Mouse (Mus musculus) lung, embryonic 15.5 days (tissue): ENCODE results near the gene Shc3. TPM values are rescaled to one million over a fixed set of nuclear protein-coding genes. Genes with fewer than 3 reads are reported as not detected.

Experiments
- ATAC-seq: fragments of 200-750 bp; cut with Nextera tagmentation; 2 replicates; pipeline ENCODE4 v1.8.0; 2017; ENCODE audit warnings: moderate number of reproducible peaks, borderline replicate concordance; ENCODE audit not compliant: low FRiP score, low TSS enrichment; ENCODE audit errors: extremely low read depth
- H3K27ac ChIP-seq: fragments of 300-500 bp; sonication (generic); 2 replicates; pipeline ENCODE4 v1.5.1; 2015; ENCODE audit warnings: moderate library complexity, mild to moderate bottlenecking, inconsistent platforms
- H3K27me3 ChIP-seq: fragments of 300-500 bp; sonication (generic); 2 replicates; pipeline ENCODE4 v1.6.1; 2015; ENCODE audit warnings: inconsistent platforms
- H3K36me3 ChIP-seq: fragments of 300-500 bp; sonication (generic); 2 replicates; pipeline ENCODE4 v1.6.1; 2015; ENCODE audit warnings: inconsistent platforms
- H3K4me1 ChIP-seq: fragments of 300-500 bp; sonication (generic); 2 replicates; pipeline ENCODE4 v1.6.1; 2015; ENCODE audit warnings: inconsistent platforms
- H3K4me2 ChIP-seq: fragments of 300-500 bp; sonication (generic); 2 replicates; pipeline ENCODE4 v1.6.1; 2015; ENCODE audit warnings: inconsistent platforms, mild to moderate bottlenecking, moderate library complexity
- H3K4me3 ChIP-seq: fragments of 300-500 bp; sonication (generic); 2 replicates; pipeline ENCODE4 v1.5.1; 2015; ENCODE audit warnings: mild to moderate bottlenecking, inconsistent platforms
- H3K9ac ChIP-seq: fragments of 300-500 bp; sonication (generic); 2 replicates; pipeline ENCODE4 v1.6.1; 2015; ENCODE audit warnings: inconsistent platforms
- H3K9me3 ChIP-seq: fragments of 300-500 bp; sonication (generic); 2 replicates; pipeline ENCODE4 v1.6.1; 2016; ENCODE audit warnings: inconsistent platforms
- WGBS: fragments of 180-500 bp; shearing (Covaris S2); methylation state at CpG from one replicate; pipeline ENCODE4 v1.1.7; 2015; 5-methylcytosine and 5-hydroxymethylcytosine counted together
- polyA plus RNA-seq: library from polyadenylated mRNA; unstranded; fragments of >200 nt; fragmentation: Nextera tagmentation; extraction: Ambion mirVana; gene quantifications from 2 replicates; pipeline ENCODE4 v1.2.1, GENCODE M21; 2015

Gene Shc3
- polyA plus RNA-seq = 0.16 and 0.25 TPM in 2 replicates

- no peak within 1 kb of the TSS for H3K27ac ChIP-seq
- no peak within 1 kb of the TSS for H3K9ac ChIP-seq
- peaks cover 32% of the 10 kb centered on the region for H3K4me1 ChIP-seq
- no peaks in the 10 kb centered on the region for H3K36me3 ChIP-seq
- no peaks in the 10 kb centered on the region for H3K9me3 ChIP-seq
- peak within 1 kb of the TSS; percentile 82 for H3K4me2 ChIP-seq
- ATAC-seq = peak; percentile 83; the same call in 1 of the 2 replicates
- H3K4me3 ChIP-seq = peak within 1 kb of the TSS; percentile 40
- H3K27me3 ChIP-seq = peaks cover 72% of the 10 kb centered on the region
- 1% methylated on average over 36 of the region's 36 CpGs for WGBS
These were observed at the start of gene Shc3 for GRCm38 (mm10) chr13:51568911-51569684. Shc3 (minus strand) TSS chr13:51569419.

- no peaks in the 10 kb centered on the region for H3K27me3 ChIP-seq
- H3K9me3 ChIP-seq = no peaks in the 10 kb centered on the region
- H3K36me3 ChIP-seq = no peaks in the 10 kb centered on the region
- H3K27ac ChIP-seq = no peak overlapping the region
- no peak overlapping the region for H3K4me3 ChIP-seq
- no peak overlapping the region for H3K9ac ChIP-seq
- no peak overlapping the region for H3K4me2 ChIP-seq
- 29% methylated on average over 9 of the region's 9 CpGs for WGBS
- no peak for ATAC-seq
- peaks cover 16% of the 10 kb centered on the region; the same call in 1 of the 2 replicates for H3K4me1 ChIP-seq
These were observed 49.4 kb upstream of the Shc3 start for GRCm38 (mm10) chr13:51618602-51619001.

- H3K27me3 ChIP-seq = no peaks in the 10 kb centered on the region
- H3K4me2 ChIP-seq = peak overlapping the region; percentile 9; the same call in 1 of the 2 replicates
- WGBS = 19% methylated on average over 6 of the region's 6 CpGs
- no peak overlapping the region for H3K27ac ChIP-seq
- ATAC-seq = peak; percentile 64; the same call in 1 of the 2 replicates
- no peak overlapping the region for H3K4me3 ChIP-seq
- peaks cover 16% of the 10 kb centered on the region; the same call in 1 of the 2 replicates for H3K4me1 ChIP-seq
- H3K36me3 ChIP-seq = no peaks in the 10 kb centered on the region
- no peaks in the 10 kb centered on the region for H3K9me3 ChIP-seq
- H3K9ac ChIP-seq = no peak overlapping the region
These were observed 48.6 kb upstream of the Shc3 start for GRCm38 (mm10) chr13:51617861-51618260.

- no peak for ATAC-seq
These were observed 48.1 kb upstream of the Shc3 start for GRCm38 (mm10) chr13:51617306-51617705.

GRCm38 (mm10) chr13:51616417-51617044 lies 47.3 kb upstream of the Shc3 start:
- H3K4me2 ChIP-seq = no peak overlapping the region
- H3K9me3 ChIP-seq = no peaks in the 10 kb centered on the region
- no peak overlapping the region for H3K9ac ChIP-seq
- H3K36me3 ChIP-seq = no peaks in the 10 kb centered on the region
- no peak overlapping the region for H3K4me3 ChIP-seq
- no peak for ATAC-seq
- H3K27me3 ChIP-seq = no peaks in the 10 kb centered on the region
- H3K27ac ChIP-seq = no peak overlapping the region
- 20% methylated on average over 12 of the region's 12 CpGs for WGBS
- H3K4me1 ChIP-seq = peaks cover 16% of the 10 kb centered on the region; the same call in 1 of the 2 replicates

More at GRCm38 (mm10) chr13:51617306-51617705, 48.1 kb upstream of the Shc3 start:
- Histone ChIP-seq H3K9ac (no peak overlapping the region), H3K4me1 (peaks cover 16% of the 10 kb centered on the region; the same call in 1 of the 2 replicates), H3K4me3 (no peak overlapping the region), H3K36me3 (no peaks in the 10 kb centered on the region), H3K9me3 (no peaks in the 10 kb centered on the region), H3K4me2 (no peak overlapping the region), H3K27me3 (no peaks in the 10 kb centered on the region), H3K27ac (no peak overlapping the region)
- 37% methylated on average over 1 of the region's 1 CpGs for WGBS

- Histone ChIP-seq H3K27me3 (no peaks in the 10 kb centered on the region), H3K4me1 (peaks cover 21% of the 10 kb centered on the region), H3K4me3 (no peak overlapping the region), H3K4me2 (no peak overlapping the region), H3K27ac (no peak overlapping the region), H3K9me3 (no peaks in the 10 kb centered on the region), H3K9ac (no peak overlapping the region), H3K36me3 (no peaks in the 10 kb centered on the region)
- ATAC-seq = no peak
- 57% methylated on average over 10 of the region's 10 CpGs for WGBS
These were observed 46.6 kb upstream of the Shc3 start for GRCm38 (mm10) chr13:51615815-51616214.

GRCm38 (mm10) chr13:51611500-51611899 lies 42.3 kb upstream of the Shc3 start:
- peaks cover 17% of the 10 kb centered on the region for H3K4me1 ChIP-seq
- no peak overlapping the region for H3K4me3 ChIP-seq
- no peaks in the 10 kb centered on the region for H3K9me3 ChIP-seq
- WGBS = 35% methylated on average over 5 of the region's 5 CpGs
- no peaks in the 10 kb centered on the region for H3K27me3 ChIP-seq
- no peaks in the 10 kb centered on the region for H3K36me3 ChIP-seq
- H3K27ac ChIP-seq = 0 out of 2 replicates have a peak overlapping the region, but pooled peaks have one; percentile 47
- no peak for ATAC-seq
- peak overlapping the region; percentile 29 for H3K4me2 ChIP-seq
- no peak overlapping the region for H3K9ac ChIP-seq

- H3K4me1 ChIP-seq = peaks cover 12% of the 10 kb centered on the region
- no peaks in the 10 kb centered on the region for H3K36me3 ChIP-seq
- H3K27me3 ChIP-seq = no peaks in the 10 kb centered on the region
- no peaks in the 10 kb centered on the region for H3K9me3 ChIP-seq
- no peak for ATAC-seq
- H3K4me2 ChIP-seq = peak overlapping the region; percentile 29
- no peak overlapping the region for H3K9ac ChIP-seq
- 11% methylated on average over 9 of the region's 9 CpGs for WGBS
- H3K27ac ChIP-seq = peak overlapping the region; percentile 47; the same call in 1 of the 2 replicates
- no peak overlapping the region for H3K4me3 ChIP-seq
These were observed 41.8 kb upstream of the Shc3 start for GRCm38 (mm10) chr13:51611060-51611459.

- no peaks in the 10 kb centered on the region for H3K27me3 ChIP-seq
- H3K9ac ChIP-seq = no peak overlapping the region
- no peak for ATAC-seq
- H3K4me3 ChIP-seq = no peak overlapping the region
- no peak overlapping the region for H3K27ac ChIP-seq
- WGBS = 97% methylated on average over 7 of the region's 7 CpGs
- no peaks in the 10 kb centered on the region for H3K9me3 ChIP-seq
- no peak overlapping the region for H3K4me2 ChIP-seq
- peaks cover 8% of the 10 kb centered on the region for H3K4me1 ChIP-seq
- H3K36me3 ChIP-seq = no peaks in the 10 kb centered on the region
These were observed 40.0 kb upstream of the Shc3 start for GRCm38 (mm10) chr13:51609231-51609630.

- no peaks in the 10 kb centered on the region for H3K36me3 ChIP-seq
- ATAC-seq = peak; percentile 20; the same call in 1 of the 2 replicates
- WGBS = 46% methylated on average over 4 of the region's 4 CpGs
These were observed 34.6 kb upstream of the Shc3 start for GRCm38 (mm10) chr13:51603894-51604244.

GRCm38 (mm10) chr13:51603221-51603893 lies 34.1 kb upstream of the Shc3 start:
- Histone ChIP-seq H3K36me3 (no peaks in the 10 kb centered on the region), H3K9me3 (no peaks in the 10 kb centered on the region)
- 11% methylated on average over 16 of the region's 16 CpGs for WGBS

More at GRCm38 (mm10) chr13:51603894-51604244, 34.6 kb upstream of the Shc3 start:
- no peak overlapping the region for H3K4me3 ChIP-seq
- no peak overlapping the region for H3K27ac ChIP-seq
- no peaks in the 10 kb centered on the region for H3K27me3 ChIP-seq
- no peak overlapping the region for H3K9ac ChIP-seq
- H3K4me2 ChIP-seq = peak overlapping the region; percentile 45
- H3K9me3 ChIP-seq = no peaks in the 10 kb centered on the region
- H3K4me1 ChIP-seq = peaks cover 4% of the 10 kb centered on the region

More at GRCm38 (mm10) chr13:51603221-51603893, 34.1 kb upstream of the Shc3 start:
- Histone ChIP-seq H3K9ac (0 out of 2 replicates have a peak overlapping the region, but pooled peaks have one; percentile 4), H3K4me2 (peak overlapping the region; percentile 45), H3K4me1 (peaks cover 4% of the 10 kb centered on the region), H3K27me3 (no peaks in the 10 kb centered on the region), H3K4me3 (peak overlapping the region; percentile 25), H3K27ac (no peak overlapping the region)
- ATAC-seq = peak; percentile 67; the same call in 1 of the 2 replicates
